Mouse (Mus musculus): ENCODE data around the gene Gm20538.

DNA sequence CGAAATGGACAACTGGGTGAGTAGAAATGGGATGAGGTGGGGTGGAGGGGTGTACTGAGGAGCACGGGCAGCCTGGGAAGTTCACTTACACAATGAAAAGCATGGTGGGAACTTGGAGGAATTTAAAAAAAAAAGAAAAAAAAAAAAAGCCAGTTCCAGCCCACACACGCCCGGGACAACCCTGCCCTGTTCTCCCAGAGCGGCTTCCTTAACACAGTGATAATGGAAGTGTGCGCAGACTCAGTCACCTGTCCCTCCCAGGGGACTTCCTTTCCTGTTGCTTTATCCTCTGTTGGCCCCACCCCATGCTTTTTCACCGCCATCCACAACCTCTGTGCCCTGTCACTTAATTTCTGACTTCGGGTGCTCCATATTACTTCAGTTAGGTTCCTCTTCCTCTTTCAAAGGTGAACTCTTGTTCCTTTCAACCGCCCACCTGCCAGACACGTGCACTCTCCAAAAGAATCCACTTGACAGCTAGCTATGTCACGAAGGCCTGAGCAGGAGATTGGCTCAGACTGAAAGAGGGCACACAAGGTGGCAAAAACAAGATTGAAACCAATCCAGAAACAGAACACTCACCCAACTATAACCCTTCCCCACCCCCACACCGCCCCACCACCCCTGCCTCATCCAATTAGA lies 42.0 kb downstream of the Gm20538 start:
- TF ChIP-seq CTCF (IDR thresholded peaks at IDR 0.05; ENCODE audit: extremely low read depth, insufficient read depth, insufficient read length, insufficient replicate concordance) (no peak), POLR2A (IDR thresholded peaks at IDR 0.05; ENCODE audit: low read depth, low read length) (no peak)

Data from spleen, adult 2 months (tissue).